Mouse (Mus musculus) forebrain, embryonic 16.5 days (tissue): ENCODE data around the gene Ccdc152. TPM values are rescaled to one million over a fixed set of nuclear protein-coding genes. Genes with fewer than 3 reads are reported as not detected.

Source experiments
- ATAC-seq: fragments of 200-750 bp; cut with Nextera tagmentation; 2 replicates; pipeline ENCODE4 v1.8.0; 2017; ENCODE audit warnings: mild to moderate bottlenecking, moderate library complexity
- H3K27ac ChIP-seq: fragments of 300-500 bp; sonication (generic); 2 replicates; pipeline ENCODE4 v1.5.1; 2014; ENCODE audit warnings: low read length, control low read depth
- H3K27me3 ChIP-seq: fragments of 300-500 bp; sonication (generic); replicated peaks from 2 replicates; pipeline ENCODE4 v1.6.1; 2014; ENCODE audit warnings: low read length; ENCODE audit not compliant: control insufficient read depth, insufficient read depth
- H3K36me3 ChIP-seq: fragments of 300-500 bp; sonication (generic); 2 replicates; pipeline ENCODE4 v1.6.1; 2014; ENCODE audit not compliant: control insufficient read depth, insufficient read depth
- H3K4me1 ChIP-seq: fragments of 300-500 bp; sonication (generic); replicated peaks from 2 replicates; pipeline ENCODE4 v1.6.1; 2014; ENCODE audit warnings: low read length; ENCODE audit not compliant: control insufficient read depth, insufficient read depth
- H3K4me2 ChIP-seq: fragments of 300-500 bp; sonication (generic); 2 replicates; pipeline ENCODE4 v1.6.1; 2014; ENCODE audit warnings: mild to moderate bottlenecking, low read length, control low read depth
- H3K4me3 ChIP-seq: fragments of 300-500 bp; sonication (generic); replicated peaks from 2 replicates; pipeline ENCODE4 v1.5.1; 2014; ENCODE audit warnings: mild to moderate bottlenecking, low read length, control low read depth
- H3K9ac ChIP-seq: fragments of 300-500 bp; sonication (generic); replicated peaks from 2 replicates; pipeline ENCODE4 v1.6.1; 2014; ENCODE audit warnings: low read depth, low read length, control low read depth
- H3K9me3 ChIP-seq: fragments of 300-500 bp; sonication (generic); 2 replicates; pipeline ENCODE4 v1.6.1; 2016; ENCODE audit warnings: low read length; ENCODE audit not compliant: control insufficient read depth
- WGBS: fragments of 180-500 bp; shearing (Covaris S2); extraction: QIAGEN DNeasy Blood & Tissue Kit; methylation state at CpG from one replicate; pipeline ENCODE4 v1.1.7; 2014; 5-methylcytosine and 5-hydroxymethylcytosine counted together
- polyA plus RNA-seq: library from polyadenylated mRNA; unstranded; fragments of >200 nt; fragmentation: Nextera tagmentation; extraction: Ambion mirVana; gene quantifications from 2 replicates; pipeline ENCODE4 v1.2.1, GENCODE M21; 2015

Gene Ccdc152
- polyA plus RNA-seq, 1 experiment from 2014 or later: not detected

- H3K4me2 ChIP-seq: no peak overlapping the region
- H3K4me1 ChIP-seq: no peaks in the 10 kb centered on the region
- no peak overlapping the region for H3K27ac ChIP-seq
- no peak overlapping the region for H3K4me3 ChIP-seq
- 68% methylated on average over 1 of the region's 1 CpGs for WGBS
- H3K9me3 ChIP-seq: no peaks in the 10 kb centered on the region
- no peaks in the 10 kb centered on the region for H3K27me3 ChIP-seq
- H3K36me3 ChIP-seq: no peaks in the 10 kb centered on the region
- no peak overlapping the region for H3K9ac ChIP-seq
- ATAC-seq: no peak
Measured at GRCm38 (mm10) chr15:3237963-3238362, 65.4 kb downstream of the Ccdc152 start.

GRCm38 (mm10) chr15:3236338-3236737, 67.0 kb downstream of the Ccdc152 start:
- no peak for ATAC-seq
- Histone ChIP-seq H3K4me1 (no peaks in the 10 kb centered on the region), H3K4me2 (no peak overlapping the region), H3K27me3 (no peaks in the 10 kb centered on the region), H3K36me3 (no peaks in the 10 kb centered on the region), H3K27ac (no peak overlapping the region), H3K4me3 (no peak overlapping the region), H3K9me3 (no peaks in the 10 kb centered on the region), H3K9ac (no peak overlapping the region)
- 92% methylated on average over 2 of the region's 2 CpGs for WGBS

- WGBS: 100% methylated on average over 3 of the region's 3 CpGs
- H3K27ac ChIP-seq: no peak overlapping the region
- H3K9me3 ChIP-seq: no peaks in the 10 kb centered on the region
- H3K36me3 ChIP-seq: no peaks in the 10 kb centered on the region
- no peak overlapping the region for H3K4me2 ChIP-seq
- no peak overlapping the region for H3K4me3 ChIP-seq
- H3K4me1 ChIP-seq: no peaks in the 10 kb centered on the region
- no peak overlapping the region for H3K9ac ChIP-seq
- ATAC-seq: no peak
- no peaks in the 10 kb centered on the region for H3K27me3 ChIP-seq
Measured at GRCm38 (mm10) chr15:3233837-3234551, 69.3 kb downstream of the Ccdc152 start.

GRCm38 (mm10) chr15:3232168-3232835, 71.0 kb downstream of the Ccdc152 start:
- Histone ChIP-seq H3K9ac (no peak overlapping the region), H3K27ac (no peak overlapping the region), H3K36me3 (no peaks in the 10 kb centered on the region), H3K4me2 (no peak overlapping the region), H3K4me3 (no peak overlapping the region), H3K4me1 (no peaks in the 10 kb centered on the region), H3K9me3 (no peaks in the 10 kb centered on the region), H3K27me3 (no peaks in the 10 kb centered on the region)
- no peak for ATAC-seq
- WGBS: 50% methylated on average over 9 of the region's 9 CpGs

GRCm38 (mm10) chr15:3231004-3231403, 72.3 kb downstream of the Ccdc152 start:
- 89% methylated on average over 4 of the region's 4 CpGs for WGBS
- H3K9ac ChIP-seq: no peak overlapping the region
- no peak overlapping the region for H3K4me2 ChIP-seq
- no peaks in the 10 kb centered on the region for H3K9me3 ChIP-seq
- H3K4me3 ChIP-seq: no peak overlapping the region
- H3K36me3 ChIP-seq: no peaks in the 10 kb centered on the region
- ATAC-seq: no peak
- no peaks in the 10 kb centered on the region for H3K27me3 ChIP-seq
- H3K4me1 ChIP-seq: no peaks in the 10 kb centered on the region
- H3K27ac ChIP-seq: no peak overlapping the region

Other genes starting within 250 kb of the Ccdc152 start
- gene Selenop, start 35.0 kb downstream of the Ccdc152 start, polyA plus RNA-seq: 66.2 and 93.0 TPM in 2 replicates